Mouse (Mus musculus): ENCODE results near the gene Zfp74.

The Zfp74 gene

DNA sequence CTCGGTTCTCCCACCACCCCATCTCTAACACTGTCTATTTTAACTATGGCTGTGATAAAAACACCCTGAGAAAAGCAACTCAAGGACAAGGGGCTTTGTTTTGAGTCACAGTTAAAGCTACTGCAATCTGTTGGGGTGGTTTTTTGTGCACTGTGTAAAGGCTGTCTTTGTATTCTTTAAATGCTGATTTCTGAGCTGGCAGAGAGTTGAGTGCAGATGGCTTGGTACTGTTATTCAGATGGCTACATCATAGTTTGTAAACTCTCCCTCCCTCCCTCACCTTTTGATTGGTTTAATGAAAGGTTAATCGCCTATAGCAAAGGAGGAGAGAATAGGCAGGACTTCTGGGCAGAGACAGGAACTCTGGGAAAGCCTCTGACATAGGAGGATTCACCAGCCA lies 9.7 kb downstream of the Zfp74 start:
- no peak for DNase-seq (ENCODE audit: low read depth)

- no peak for DNase-seq (ENCODE audit: low read depth)
Measured at GRCm38 (mm10) chr7:29943720-29944119, 10.2 kb downstream of the Zfp74 start.

DNA sequence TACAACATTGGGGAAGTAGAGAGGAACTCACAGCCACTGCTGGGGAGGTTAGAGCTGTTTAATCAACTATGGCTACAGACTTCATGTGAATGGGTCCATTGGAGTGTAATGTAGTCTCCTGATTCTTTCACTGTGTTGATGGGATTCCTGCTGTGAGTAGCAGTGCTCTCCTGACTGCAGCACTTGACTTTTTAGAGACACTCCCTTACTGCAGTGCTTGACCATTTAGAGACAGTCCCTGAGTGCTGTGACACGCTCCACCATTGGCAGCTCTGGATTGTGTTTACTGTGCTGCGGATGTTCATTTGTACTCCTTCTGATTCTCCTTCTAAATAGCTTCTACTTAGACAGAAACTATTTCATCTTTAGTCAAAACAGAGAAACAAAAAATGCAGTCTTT lies 11.1 kb downstream of the Zfp74 start:
- DNase-seq (ENCODE audit: low read depth), result no peak

- DNase-seq (ENCODE audit: low read depth), result no peak
Measured at GRCm38 (mm10) chr7:29941027-29941426, 12.9 kb downstream of the Zfp74 start.

GRCm38 (mm10) chr7:29938856-29939255 lies 15.0 kb downstream of the Zfp74 start:
- no peak for DNase-seq (ENCODE audit: low read depth)

- DNase-seq (ENCODE audit: low read depth), result no peak
Measured at GRCm38 (mm10) chr7:29922780-29923179, 31.1 kb downstream of the Zfp74 start.

DNA sequence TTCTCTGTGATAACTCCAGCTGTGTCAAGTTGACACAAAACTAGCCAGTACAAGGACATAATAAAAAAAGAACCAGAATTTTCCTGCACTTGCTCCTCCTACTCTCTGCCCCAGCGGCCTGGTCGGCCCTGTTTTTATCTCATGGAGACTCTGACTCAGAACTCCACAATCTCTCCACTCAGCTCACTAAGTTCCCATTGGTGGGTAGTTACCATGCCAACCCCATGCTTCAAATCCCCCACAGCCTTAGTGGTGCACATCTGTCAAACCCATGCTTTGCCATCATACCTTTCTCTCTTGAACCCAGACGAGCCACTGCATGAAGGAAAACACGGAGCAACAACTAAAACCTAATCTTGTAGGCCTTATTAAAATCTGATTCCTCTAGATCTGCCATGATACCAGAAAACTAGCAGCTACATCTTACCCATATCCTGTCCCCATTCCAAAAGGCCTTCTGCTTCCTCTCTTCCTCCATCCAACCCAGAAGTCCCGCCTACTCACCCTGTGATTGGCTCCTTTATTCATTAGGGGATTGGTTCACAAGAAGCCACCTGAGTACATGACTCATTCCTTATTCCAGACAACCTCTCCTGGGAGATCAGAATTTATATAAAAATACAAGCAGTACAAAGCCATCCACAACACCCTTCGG lies 32.3 kb downstream of the Zfp74 start:
- no peak for DNase-seq (ENCODE audit: low read depth)

DNA sequence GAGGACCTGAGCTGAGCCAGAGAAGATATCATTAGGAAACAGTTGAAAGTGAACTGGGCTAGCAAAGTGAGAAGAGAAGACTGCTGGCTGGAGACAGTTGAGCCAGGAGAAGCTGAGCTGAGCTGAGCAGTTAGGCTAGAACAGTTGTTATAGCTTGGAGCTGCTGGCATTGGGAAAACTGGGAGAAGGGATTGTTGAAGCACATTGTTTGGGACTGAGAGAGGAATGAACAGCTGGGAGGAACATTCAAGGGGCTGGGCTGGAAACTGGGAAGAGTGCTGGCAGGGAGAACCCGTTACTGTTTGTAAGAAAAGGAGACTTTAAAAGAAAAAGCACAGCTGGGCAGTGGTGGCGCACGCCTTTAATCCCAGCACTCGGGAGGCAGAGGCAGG lies 35.8 kb downstream of the Zfp74 start:
- no peak for DNase-seq (ENCODE audit: low read depth)

GRCm38 (mm10) chr7:29917371-29918061 lies 36.4 kb downstream of the Zfp74 start:
- no peak for DNase-seq (ENCODE audit: low read depth)

DNA sequence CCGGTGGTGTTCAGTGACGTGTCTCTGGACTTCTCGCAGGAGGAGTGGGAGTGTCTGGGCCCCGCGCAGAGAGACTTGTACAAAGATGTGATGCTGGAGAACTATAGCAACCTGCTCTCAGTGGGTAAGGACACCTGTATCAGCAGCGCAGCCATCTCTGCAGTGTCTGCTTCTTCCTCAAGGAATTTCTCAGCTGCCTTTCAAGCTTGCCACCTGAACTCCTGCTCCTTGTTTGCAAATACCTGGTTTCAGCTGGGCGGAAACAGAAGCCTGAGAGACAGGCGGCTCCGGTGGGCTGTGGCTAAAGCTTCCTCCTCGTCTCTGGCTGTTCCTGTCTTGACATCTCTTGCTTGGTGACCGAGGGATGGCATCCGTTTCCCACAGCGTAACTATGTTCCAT lies 41.7 kb downstream of the Zfp74 start:
- DNase-seq (ENCODE audit: low read depth), result no peak

- no peak for DNase-seq (ENCODE audit: low read depth)
Measured at GRCm38 (mm10) chr7:29910252-29910651, 43.6 kb downstream of the Zfp74 start.

DNA sequence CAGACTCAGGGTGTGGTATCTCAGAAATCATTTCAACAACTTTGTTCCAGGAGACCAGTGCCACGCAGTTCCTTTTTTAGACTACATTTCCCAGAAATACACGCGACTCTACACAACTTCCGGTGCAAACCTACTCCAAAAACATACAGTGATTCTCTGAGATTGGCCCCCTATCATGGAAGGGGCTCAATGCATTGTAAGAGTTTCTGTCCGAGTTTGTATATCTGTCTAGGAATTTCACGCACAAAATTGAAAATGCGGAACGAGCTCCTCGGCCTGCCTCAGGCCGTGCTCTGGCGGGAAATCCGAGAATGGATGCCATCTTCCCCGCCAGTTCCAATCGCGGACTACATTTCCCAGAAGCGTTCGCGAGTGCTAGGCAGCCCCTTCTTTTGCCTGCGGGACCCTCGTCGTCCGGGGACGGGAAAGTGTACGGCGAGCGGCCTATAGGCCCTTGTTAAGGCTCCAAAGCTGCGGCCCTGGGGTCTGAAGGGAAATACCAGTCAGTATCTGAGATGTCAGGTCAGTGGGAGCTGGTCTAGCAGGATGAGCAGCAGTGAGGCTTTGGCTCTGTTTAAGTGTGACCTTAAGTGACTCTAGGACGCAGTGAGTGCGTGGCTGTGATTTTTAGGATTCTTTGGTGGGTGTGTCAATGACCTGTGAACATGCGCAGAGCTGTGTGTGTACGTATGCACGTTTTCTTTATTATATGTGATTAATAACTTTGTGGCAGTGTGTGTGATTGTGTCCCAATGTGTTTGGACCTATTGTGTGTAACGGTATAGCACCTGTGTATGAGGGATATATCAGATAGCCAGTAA lies 45.5 kb downstream of the Zfp74 start, which contains the start of gene Zfp383:
Zfp383 (plus strand) TSS at position 94 of the 821 bp plus-strand sequence.
- DNase-seq (ENCODE audit: low read depth), result peak; percentile 92

- peak; percentile 16 for DNase-seq (ENCODE audit: low read depth)
Measured at GRCm38 (mm10) chr7:29907206-29907605, 46.7 kb downstream of the Zfp74 start.

DNA sequence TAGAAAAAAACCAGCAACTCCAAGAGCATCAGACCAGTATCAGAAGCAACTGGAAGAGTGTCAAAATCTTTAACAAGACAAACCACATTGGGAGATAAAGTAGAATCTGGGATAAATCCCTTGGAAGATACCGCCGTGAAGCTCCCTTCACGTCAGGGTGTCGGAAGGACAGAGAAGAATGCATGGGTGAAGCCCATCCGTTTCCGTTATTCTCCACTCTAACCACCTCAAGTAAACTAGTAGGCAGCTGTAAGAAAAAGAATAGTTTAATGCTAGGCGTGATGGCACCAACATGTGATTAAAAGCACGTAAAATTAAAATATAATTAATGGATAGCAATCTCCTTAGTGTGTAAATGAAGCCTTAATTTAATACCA lies 47.2 kb downstream of the Zfp74 start:
- DNase-seq (ENCODE audit: low read depth), result no peak

GRCm38 (mm10) chr7:29905966-29906681 lies 47.8 kb downstream of the Zfp74 start, which contains the start of gene Zfp27:
TSS of gene Zfp27 (minus strand) at chr7:29906572.
- DNase-seq (ENCODE audit: low read depth), result peak; percentile 96

GRCm38 (mm10) chr7:29904101-29904500 lies 49.8 kb downstream of the Zfp74 start:
- no peak for DNase-seq (ENCODE audit: low read depth)

DNA sequence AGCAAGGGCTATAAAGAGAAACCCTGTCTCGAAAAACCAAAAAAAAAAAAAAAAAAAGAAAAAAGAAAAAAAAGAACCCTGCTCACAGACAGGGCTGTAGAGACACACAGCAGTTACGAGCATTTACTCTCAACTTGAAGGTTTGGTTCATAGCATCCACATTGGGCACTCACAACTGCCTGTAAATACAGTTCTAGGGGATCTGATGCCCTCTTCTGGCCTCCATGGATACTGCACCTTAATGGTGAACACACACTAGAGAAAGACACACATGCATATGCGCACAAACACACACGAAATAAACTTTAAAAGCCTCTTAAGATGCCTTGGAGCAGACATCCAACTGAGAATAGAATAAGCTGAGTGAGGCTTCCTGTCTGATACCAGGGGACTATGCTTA lies 55.5 kb downstream of the Zfp74 start:
- DNase-seq (ENCODE audit: low read depth), result peak; percentile 12

- no peak for DNase-seq (ENCODE audit: low read depth)
Measured at GRCm38 (mm10) chr7:29892756-29893155, 61.1 kb downstream of the Zfp74 start.

GRCm38 (mm10) chr7:29890501-29890900 lies 63.4 kb downstream of the Zfp74 start:
- DNase-seq (ENCODE audit: low read depth), result no peak

- DNase-seq (ENCODE audit: low read depth), result no peak
Measured at GRCm38 (mm10) chr7:29880916-29881315, 73.0 kb downstream of the Zfp74 start.
